Mouse (Mus musculus) intestine, embryonic 15.5 days (tissue): ENCODE results near the gene Sf3a3. TPM values are rescaled to one million over a fixed set of nuclear protein-coding genes. Genes with fewer than 3 reads are reported as not detected.

Experiments
- ATAC-seq: fragments of 200-750 bp; cut with Nextera tagmentation; 2 replicates; pipeline ENCODE4 v1.8.0; 2017; ENCODE audit warnings: moderate TSS enrichment, moderate library complexity
- H3K27ac ChIP-seq: fragments of 300-500 bp; sonication (generic); 2 replicates; pipeline ENCODE4 v1.5.1; 2015; ENCODE audit warnings: mild to moderate bottlenecking, inconsistent platforms
- H3K27me3 ChIP-seq: fragments of 300-500 bp; sonication (generic); replicated peaks from 2 replicates; pipeline ENCODE4 v1.6.1; 2015; ENCODE audit warnings: inconsistent platforms
- H3K36me3 ChIP-seq: fragments of 300-500 bp; sonication (generic); 2 replicates; pipeline ENCODE4 v1.6.1; 2015; ENCODE audit warnings: inconsistent platforms
- H3K4me1 ChIP-seq: fragments of 300-500 bp; sonication (generic); replicated peaks from 2 replicates; pipeline ENCODE4 v1.6.1; 2015; ENCODE audit warnings: inconsistent platforms
- H3K4me2 ChIP-seq: fragments of 300-500 bp; sonication (generic); replicated peaks from 2 replicates; pipeline ENCODE4 v1.6.1; 2015; ENCODE audit warnings: mild to moderate bottlenecking, inconsistent platforms
- H3K4me3 ChIP-seq: fragments of 300-500 bp; sonication (generic); replicated peaks from 2 replicates; pipeline ENCODE4 v1.5.1; 2015; ENCODE audit warnings: inconsistent platforms
- H3K9ac ChIP-seq: fragments of 300-500 bp; sonication (generic); 2 replicates; pipeline ENCODE4 v1.6.1; 2015; ENCODE audit warnings: inconsistent platforms
- H3K9me3 ChIP-seq: fragments of 300-500 bp; sonication (generic); 2 replicates; pipeline ENCODE4 v1.6.1; 2016; ENCODE audit warnings: inconsistent platforms
- WGBS: fragments of 180-500 bp; shearing (Covaris S2); methylation state at CpG from one replicate; pipeline ENCODE4 v1.1.7; 2015; 5-methylcytosine and 5-hydroxymethylcytosine counted together
- polyA plus RNA-seq: library from polyadenylated mRNA; unstranded; fragments of >200 nt; fragmentation: Nextera tagmentation; extraction: Ambion mirVana; gene quantifications from 2 replicates; pipeline ENCODE4 v1.2.1, GENCODE M21; 2015

Gene Sf3a3
- polyA plus RNA-seq = 131 and 133 TPM in 2 replicates

DNA sequence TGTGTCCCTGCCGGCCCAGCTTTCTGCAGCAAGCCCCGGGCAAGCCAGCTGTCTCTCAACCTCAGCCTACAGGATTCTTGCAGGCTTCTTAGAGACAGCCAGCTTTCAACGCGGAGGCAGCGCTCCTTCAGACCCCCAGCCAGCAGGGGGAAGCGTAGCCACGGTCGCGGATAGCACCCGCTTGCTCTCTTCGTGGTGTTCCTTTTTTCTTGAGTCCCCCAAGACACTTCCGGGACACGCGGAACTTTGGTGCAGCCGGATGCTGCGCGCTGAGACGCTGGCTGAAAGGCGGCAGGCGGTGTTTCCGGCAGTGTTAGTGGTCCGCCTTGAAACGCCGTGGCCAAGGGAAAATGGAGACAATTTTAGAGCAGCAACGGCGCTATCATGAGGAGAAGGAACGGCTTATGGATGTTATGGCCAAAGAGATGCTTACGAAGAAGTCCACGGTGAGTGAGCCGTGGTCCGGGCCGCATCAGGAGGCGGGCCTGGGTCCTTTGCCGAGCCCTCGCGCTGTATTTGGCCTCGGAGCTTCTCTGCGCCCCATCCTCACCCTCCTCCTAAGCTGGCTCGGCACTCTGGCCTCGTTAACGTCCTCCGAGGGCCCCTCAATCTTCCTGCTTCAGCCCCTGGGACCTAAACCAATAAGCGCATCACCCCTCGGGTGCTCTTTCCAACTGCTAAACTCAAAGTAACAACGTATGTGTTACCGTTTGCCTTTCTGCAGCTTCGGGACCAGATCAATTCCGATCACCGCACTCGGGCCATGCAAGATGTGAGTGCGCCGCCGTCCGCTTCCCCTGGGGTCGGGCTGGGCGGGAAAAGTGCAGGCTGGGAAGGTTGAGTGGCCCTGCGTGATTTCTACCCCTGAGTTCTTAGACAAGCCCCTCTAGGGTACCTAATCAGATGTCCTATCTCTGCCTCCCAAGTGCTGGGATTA lies at the start of gene Sf3a3:
Gene Sf3a3 (plus strand): TSS at position 232 of the 937 bp plus-strand sequence.
- Histone ChIP-seq H3K9ac (peak within 1 kb of the TSS; percentile 88), H3K27ac (peak within 1 kb of the TSS; percentile 54), H3K4me3 (peak within 1 kb of the TSS; percentile 86), H3K4me1 (peaks cover 24% of the 10 kb centered on the region), H3K27me3 (no peaks in the 10 kb centered on the region), H3K4me2 (peak within 1 kb of the TSS; percentile 84), H3K9me3 (no peaks in the 10 kb centered on the region), H3K36me3 (peaks cover 25% of the 10 kb centered on the region)
- ATAC-seq = peak; percentile 92
- WGBS = under 1% methylated on average over 57 of the region's 57 CpGs

DNA sequence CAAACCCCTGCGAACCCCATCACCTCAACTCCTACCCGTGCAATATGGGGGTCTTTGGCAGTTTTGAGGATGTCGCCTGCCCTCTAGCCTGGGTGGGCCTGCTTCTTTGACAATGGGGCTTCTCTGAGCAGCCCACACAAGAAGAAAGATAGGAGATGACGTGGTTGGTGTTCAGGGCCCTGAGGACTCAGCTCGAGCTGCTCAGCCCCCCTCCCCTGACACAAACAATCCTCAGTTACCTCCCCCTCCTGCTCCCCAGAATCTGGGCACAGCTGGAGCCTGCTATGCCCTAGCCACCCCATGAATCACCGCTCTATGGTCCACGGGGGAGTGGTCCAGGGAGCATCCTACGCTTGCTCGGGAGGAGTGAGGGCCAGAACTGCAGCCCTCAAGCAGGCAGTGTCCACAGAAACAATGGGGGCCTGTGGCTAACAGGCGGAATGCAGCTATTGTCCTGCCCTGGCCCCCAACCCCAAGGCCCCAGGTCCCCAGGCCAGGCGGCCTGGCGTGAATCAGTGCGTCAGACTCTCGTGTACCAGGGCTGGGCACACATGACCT lies 47.0 kb upstream of the Sf3a3 start:
- no peaks in the 10 kb centered on the region for H3K9me3 ChIP-seq
- peaks cover 6% of the 10 kb centered on the region for H3K4me1 ChIP-seq
- no peaks in the 10 kb centered on the region for H3K36me3 ChIP-seq
- no peak for ATAC-seq
- 37% methylated on average over 14 of the region's 14 CpGs for WGBS
- peaks cover 52% of the 10 kb centered on the region for H3K27me3 ChIP-seq
- H3K4me3 ChIP-seq = no peak overlapping the region
- no peak overlapping the region for H3K4me2 ChIP-seq
- H3K27ac ChIP-seq = no peak overlapping the region
- H3K9ac ChIP-seq = no peak overlapping the region

DNA sequence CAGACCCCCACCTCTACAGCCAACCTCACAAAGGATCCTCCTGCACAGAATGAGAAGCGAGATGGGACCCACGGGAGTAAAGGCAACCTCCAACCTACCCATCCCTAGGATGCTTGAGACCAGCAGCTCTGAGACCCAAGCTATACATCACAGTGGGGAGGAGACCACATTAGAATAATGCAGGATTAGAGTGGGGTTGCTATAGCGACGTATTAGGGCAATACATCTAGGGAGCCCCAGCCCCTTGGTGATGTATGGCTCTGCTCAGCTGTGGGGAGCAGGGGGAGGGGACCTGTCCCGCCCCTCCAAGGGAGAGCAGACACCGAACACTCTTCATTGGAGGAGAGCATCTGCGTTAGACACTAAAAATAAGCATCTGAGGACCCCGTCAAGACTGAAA lies 46.5 kb upstream of the Sf3a3 start:
- no peaks in the 10 kb centered on the region for H3K9me3 ChIP-seq
- H3K4me3 ChIP-seq = no peak overlapping the region
- H3K4me1 ChIP-seq = peaks cover 11% of the 10 kb centered on the region
- WGBS = 15% methylated on average over 8 of the region's 8 CpGs
- no peak overlapping the region for H3K4me2 ChIP-seq
- H3K27ac ChIP-seq = no peak overlapping the region
- H3K36me3 ChIP-seq = no peaks in the 10 kb centered on the region
- peaks cover 52% of the 10 kb centered on the region for H3K27me3 ChIP-seq
- ATAC-seq = no peak
- no peak overlapping the region for H3K9ac ChIP-seq

DNA sequence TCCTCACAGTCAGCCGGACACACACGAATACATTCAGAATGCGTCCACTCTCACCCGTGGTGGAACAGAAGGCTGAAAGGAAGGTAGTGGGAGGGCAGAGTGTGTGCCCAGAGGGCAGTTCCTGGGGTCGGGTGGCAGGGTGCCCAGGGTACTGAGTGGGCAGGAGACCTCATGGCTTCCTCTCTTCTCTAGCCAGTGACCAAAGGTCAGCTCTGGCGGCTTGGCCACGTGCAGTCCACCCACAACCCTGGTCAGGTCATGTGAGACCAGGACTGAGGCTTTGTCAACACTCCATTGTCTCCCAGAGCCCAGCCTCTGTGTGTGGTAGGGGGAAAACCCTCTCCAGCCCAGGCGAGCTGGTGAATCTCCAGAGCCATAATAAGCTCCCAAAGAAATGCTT lies 44.3 kb upstream of the Sf3a3 start:
- H3K27ac ChIP-seq = no peak overlapping the region
- H3K4me2 ChIP-seq = no peak overlapping the region
- no peak overlapping the region for H3K9ac ChIP-seq
- no peak overlapping the region for H3K4me3 ChIP-seq
- no peak for ATAC-seq
- H3K4me1 ChIP-seq = peaks cover 11% of the 10 kb centered on the region
- H3K36me3 ChIP-seq = no peaks in the 10 kb centered on the region
- WGBS = 71% methylated on average over 8 of the region's 8 CpGs
- peaks cover 43% of the 10 kb centered on the region for H3K27me3 ChIP-seq
- H3K9me3 ChIP-seq = no peaks in the 10 kb centered on the region

DNA sequence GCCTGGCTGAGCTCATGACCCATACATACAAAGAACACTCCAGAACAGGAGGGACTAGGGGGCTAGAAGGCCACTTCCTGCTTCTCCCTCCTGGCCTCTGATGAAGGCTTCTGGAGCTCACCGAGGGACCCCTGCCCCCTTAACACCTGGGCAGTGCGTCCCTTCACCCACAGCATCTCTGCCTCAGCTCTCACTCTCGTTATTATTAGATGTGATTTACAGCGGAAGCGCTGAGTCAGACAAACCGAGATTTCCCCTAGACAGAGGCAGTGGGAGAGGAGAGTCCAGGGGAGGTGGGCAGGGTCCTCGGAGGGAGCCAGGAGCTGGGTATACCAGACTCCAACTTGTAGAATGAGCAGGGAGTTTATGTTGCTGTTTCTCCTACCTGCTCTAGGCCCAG lies 43.0 kb upstream of the Sf3a3 start:
- Histone ChIP-seq H3K9ac (no peak overlapping the region), H3K36me3 (no peaks in the 10 kb centered on the region), H3K4me2 (no peak overlapping the region), H3K9me3 (no peaks in the 10 kb centered on the region), H3K27me3 (peaks cover 41% of the 10 kb centered on the region), H3K27ac (no peak overlapping the region), H3K4me3 (no peak overlapping the region), H3K4me1 (peaks cover 11% of the 10 kb centered on the region)
- WGBS = 22% methylated on average over 7 of the region's 7 CpGs
- no peak for ATAC-seq

DNA sequence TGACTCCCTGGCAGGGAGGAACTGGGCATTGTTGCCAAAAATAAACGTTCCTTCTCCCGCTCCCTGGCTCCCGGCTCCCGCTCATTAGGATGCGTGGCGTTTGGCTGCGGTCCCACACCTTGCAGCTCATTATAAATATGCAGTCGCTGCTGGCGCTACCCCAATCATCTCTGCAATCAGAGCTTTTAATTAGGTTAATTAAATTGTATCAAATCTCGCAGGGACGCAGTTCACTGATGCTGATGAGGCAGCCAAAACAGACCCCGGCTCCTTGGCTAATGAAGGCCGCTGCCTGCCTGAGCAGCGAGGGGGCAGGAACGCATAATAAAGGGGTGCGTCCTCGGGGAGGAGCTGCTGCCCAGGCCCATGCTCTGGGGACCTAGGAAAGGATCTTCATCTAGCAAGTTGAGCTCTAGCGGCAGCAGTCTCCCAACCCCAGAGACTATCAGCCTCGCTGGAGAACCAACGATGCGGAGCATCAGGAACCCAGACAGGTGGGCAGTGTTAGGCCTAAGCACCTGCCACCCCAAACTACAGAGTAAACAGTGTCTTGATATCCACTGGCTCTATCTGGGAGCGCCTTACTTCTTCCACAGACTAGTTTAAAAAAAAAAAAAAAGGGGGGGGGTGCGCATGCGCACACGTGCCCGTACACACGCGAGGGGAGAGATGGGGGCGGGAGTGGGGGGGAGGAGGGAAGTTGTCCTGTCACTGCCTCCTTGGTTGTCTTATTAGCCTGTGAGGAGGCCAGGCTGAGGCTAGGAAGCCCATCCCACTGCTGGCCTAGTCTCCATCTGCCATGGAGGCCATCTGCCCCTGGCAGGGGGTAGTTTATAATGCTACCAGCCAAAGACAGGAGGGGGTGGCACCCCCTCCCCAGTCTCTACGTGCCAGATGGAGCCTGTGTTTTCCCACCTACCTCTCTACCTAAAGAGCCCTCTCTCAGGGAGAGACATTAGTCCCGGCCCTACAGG lies 41.9 kb upstream of the Sf3a3 start:
- Histone ChIP-seq H3K36me3 (peaks cover 1% of the 10 kb centered on the region; the same call in 1 of the 2 replicates), H3K4me3 (0 out of 2 replicates have a peak overlapping the region, but pooled peaks have one; percentile 2), H3K4me2 (peak overlapping the region; percentile 41), H3K9ac (no peak overlapping the region), H3K4me1 (peaks cover 11% of the 10 kb centered on the region), H3K27me3 (peaks cover 31% of the 10 kb centered on the region), H3K9me3 (no peaks in the 10 kb centered on the region), H3K27ac (no peak overlapping the region)
- WGBS = 7% methylated on average over 29 of the region's 31 CpGs
- ATAC-seq = no peak; the same call in 1 of the 2 replicates

DNA sequence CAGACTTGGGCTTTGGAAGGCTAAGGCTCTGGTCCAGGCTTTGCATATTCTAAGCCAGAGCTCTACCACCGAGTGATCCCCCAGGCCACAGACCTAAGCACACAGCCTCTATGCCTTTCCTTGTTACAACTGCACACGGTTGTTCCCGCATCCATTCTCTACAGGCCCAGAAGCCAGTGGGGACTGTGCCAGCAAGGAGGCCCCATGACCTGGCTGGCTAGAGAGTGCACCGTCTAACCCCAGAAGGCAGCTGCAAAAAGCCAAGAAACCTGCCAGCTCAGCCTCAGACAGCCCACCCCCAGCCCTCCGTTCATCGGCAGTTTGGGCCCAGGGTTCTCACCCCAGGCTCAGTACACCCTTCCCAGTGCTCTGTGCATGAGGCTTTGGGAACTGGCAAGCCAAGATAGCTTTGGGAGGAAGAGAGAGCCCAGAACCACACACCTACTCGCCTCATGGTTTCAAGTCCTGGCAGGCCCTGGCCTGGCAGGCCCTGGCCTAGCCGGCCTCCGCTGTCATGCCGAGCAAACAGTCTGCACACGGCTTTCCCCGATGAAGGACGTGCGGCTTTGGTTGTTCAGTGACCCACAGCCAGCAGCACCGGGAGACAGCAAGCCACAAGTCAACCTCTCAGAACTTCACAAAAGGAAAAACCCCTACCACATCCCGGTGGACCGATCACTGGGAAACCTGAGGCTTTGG lies 40.1 kb upstream of the Sf3a3 start:
- Histone ChIP-seq H3K27me3 (peaks cover 31% of the 10 kb centered on the region), H3K9me3 (no peaks in the 10 kb centered on the region), H3K4me3 (no peak overlapping the region), H3K4me2 (no peak overlapping the region), H3K4me1 (peaks cover 11% of the 10 kb centered on the region), H3K9ac (no peak overlapping the region), H3K27ac (no peak overlapping the region), H3K36me3 (peaks cover 7% of the 10 kb centered on the region; the same call in 1 of the 2 replicates)
- ATAC-seq = no peak
- WGBS = 76% methylated on average over 17 of the region's 17 CpGs

DNA sequence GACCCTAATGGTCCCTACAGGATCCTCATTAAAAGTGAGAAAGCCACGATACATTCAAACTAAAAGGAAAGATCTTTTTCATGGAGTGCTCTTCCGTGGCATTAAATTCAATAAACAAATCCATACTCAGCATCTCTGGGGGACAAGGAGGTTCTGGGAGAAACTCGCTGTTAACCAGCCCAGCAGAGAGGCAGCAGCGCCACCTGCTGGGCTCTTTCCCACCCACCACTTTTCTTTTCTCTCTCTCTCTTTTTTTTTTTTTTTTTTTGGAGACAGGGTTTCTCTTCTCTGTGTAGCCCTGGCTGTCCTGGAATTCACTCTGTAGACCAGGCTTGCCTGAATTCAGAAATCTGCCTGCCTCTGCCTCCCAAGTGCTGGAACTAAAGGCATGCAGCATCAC lies 39.5 kb upstream of the Sf3a3 start:
- Histone ChIP-seq H3K4me2 (no peak overlapping the region), H3K9me3 (no peaks in the 10 kb centered on the region), H3K9ac (no peak overlapping the region), H3K27me3 (peaks cover 31% of the 10 kb centered on the region), H3K4me3 (no peak overlapping the region), H3K4me1 (peaks cover 11% of the 10 kb centered on the region), H3K27ac (no peak overlapping the region), H3K36me3 (peaks cover 9% of the 10 kb centered on the region)
- ATAC-seq = no peak; the same call in 1 of the 2 replicates
- WGBS = 4% methylated on average over 4 of the region's 4 CpGs

DNA sequence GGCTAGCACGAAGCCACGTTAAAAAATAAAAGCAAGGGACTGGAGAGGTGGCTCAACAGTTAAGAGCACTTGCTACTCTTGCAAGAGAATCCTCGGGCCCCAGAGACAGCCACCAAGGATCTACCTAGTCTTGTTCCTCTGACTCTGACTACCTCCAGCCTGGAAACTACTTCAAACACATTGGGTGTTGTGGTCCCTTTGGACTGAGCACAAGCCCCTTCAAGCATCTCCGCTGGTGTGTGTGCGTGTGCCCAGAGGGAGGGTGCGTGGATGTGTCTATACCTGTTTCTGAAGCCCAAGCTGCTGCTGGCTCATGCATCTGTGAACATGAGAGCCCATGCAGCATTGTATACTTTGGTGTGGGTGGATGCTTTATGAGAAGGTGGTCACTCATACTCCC lies 38.6 kb upstream of the Sf3a3 start:
- Histone ChIP-seq H3K36me3 (peaks cover 17% of the 10 kb centered on the region), H3K9ac (no peak overlapping the region), H3K27ac (no peak overlapping the region), H3K4me1 (peaks cover 11% of the 10 kb centered on the region), H3K27me3 (peaks cover 25% of the 10 kb centered on the region), H3K4me2 (no peak overlapping the region), H3K9me3 (no peaks in the 10 kb centered on the region), H3K4me3 (no peak overlapping the region)
- WGBS = 85% methylated on average over 6 of the region's 6 CpGs
- ATAC-seq = no peak

DNA sequence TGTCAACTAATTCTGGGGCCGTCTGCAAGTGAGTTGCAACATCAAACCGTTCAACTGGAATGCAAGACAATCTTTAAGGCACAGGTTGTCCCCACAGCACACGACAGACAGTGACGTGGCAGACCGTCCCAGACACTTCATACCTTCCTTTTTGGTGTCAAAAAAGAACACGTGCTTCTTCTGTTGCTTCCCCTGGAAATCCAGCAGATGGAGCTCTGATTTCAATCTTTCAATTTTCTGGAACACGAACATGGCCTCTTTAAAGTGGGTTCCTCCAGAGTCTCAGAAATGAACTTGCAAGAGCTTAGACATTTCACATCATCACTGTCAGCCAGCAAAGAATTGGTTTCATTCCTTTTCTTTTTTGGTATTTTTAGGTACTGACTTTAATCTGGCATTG lies 32.3 kb upstream of the Sf3a3 start:
- H3K36me3 ChIP-seq = peaks cover 29% of the 10 kb centered on the region
- H3K27me3 ChIP-seq = no peaks in the 10 kb centered on the region
- no peak overlapping the region for H3K4me2 ChIP-seq
- no peaks in the 10 kb centered on the region for H3K9me3 ChIP-seq
- no peak overlapping the region for H3K4me3 ChIP-seq
- WGBS = 55% methylated on average over 7 of the region's 7 CpGs
- no peak overlapping the region for H3K27ac ChIP-seq
- ATAC-seq = 0 out of 2 replicates have a peak, but pooled peaks have one; percentile 36
- H3K9ac ChIP-seq = no peak overlapping the region
- no peaks in the 10 kb centered on the region for H3K4me1 ChIP-seq

DNA sequence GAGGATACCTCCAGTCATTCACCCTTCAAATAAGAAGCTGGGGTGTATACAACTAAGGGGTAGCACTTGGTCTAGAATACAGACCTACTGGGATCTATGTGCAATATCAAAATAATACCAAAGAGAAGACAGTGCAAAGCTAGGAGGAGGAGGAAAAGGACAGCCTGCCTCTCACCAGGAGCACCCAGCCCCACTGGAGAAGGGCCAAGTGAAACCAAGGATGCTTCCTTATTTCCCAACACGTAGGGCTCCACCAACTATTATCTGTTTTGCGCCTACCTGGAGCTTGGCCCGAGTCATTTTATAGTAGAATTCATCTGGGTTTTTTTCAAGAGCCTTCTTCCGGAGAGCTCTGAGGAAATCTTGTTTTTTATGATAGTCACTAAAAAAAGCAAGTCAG lies 31.1 kb upstream of the Sf3a3 start:
- no peaks in the 10 kb centered on the region for H3K9me3 ChIP-seq
- H3K36me3 ChIP-seq = peaks cover 24% of the 10 kb centered on the region
- 91% methylated on average over 4 of the region's 4 CpGs for WGBS
- H3K27me3 ChIP-seq = no peaks in the 10 kb centered on the region
- ATAC-seq = no peak
- no peak overlapping the region for H3K27ac ChIP-seq
- H3K4me1 ChIP-seq = no peaks in the 10 kb centered on the region
- no peak overlapping the region for H3K4me3 ChIP-seq
- H3K4me2 ChIP-seq = no peak overlapping the region
- H3K9ac ChIP-seq = no peak overlapping the region
